Mouse (Mus musculus): ENCODE data around the gene Tada3.

Gene Tada3

DNA sequence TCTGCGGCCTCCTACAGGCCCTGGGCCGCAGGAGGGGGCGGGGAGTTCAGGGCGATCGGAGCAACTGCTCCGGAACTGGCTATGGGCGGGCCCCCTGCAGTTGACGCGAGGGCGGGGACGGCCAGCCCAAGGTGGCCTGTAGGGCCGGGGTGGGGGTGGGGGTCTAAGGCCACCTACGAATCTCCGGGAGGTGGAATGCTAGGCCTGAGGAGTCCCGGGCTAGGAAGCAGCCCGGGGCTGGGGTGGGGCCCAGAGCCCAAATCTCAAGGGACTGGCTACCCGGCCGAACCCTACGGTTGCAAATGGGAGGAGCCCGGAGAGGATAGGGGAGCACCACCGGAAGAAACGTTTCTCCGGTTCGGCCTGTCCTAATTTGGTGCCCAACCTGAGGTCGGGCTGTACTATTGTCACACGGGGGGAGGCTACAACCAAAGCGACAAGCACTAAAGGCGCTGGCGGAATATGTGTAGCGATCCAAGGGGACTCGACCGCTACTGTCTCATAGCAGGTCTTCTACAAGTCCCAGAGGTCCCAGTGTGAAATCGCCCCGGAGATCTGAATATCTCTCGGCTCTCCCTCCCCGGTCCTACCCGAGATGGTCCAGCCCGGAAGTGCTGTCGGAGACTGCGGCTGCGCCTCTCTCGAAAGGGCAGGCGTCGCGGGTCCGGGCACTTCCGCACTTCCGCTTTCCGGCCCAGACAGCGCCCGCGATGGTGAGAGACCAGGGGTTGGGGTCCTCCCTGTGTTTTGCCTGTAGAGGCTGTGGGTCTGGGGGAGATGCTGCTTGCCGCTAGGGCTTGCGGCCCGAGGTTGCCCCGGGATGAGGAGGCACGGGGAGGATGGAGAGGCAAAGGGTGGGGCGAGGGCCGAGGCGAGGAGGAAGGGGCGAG lies at the start of gene Tada3, which contains the start of gene Arpc4:
Tada3 (minus strand) TSS at position 388 of the 890 bp plus-strand sequence.
Arpc4 (plus strand) TSS at position 620 of the 890 bp plus-strand sequence.
- DNase-seq (ENCODE audit: low spot score): peak; percentile 94

DNA sequence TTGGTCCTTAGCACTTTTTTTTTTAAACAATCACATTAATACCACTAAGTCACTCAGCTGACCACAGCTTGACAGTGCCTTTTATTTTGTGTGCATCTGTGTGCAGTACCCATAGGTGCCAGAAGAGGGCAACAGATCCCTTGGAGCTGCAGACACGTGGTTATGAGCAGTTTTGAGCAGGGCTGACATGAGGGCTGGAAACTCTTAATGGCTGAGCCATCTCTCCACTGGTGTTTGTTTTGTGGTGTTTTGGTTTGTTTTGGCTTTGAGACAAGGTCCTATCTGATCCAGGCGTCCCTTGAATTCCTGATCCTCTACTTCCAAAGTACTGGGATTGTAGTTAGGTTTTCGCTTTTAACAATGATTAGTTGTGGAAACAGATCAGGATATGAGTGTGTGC lies 49.7 kb upstream of the Tada3 start:
- DNase-seq (ENCODE audit: low spot score): peak; percentile 67

DNA sequence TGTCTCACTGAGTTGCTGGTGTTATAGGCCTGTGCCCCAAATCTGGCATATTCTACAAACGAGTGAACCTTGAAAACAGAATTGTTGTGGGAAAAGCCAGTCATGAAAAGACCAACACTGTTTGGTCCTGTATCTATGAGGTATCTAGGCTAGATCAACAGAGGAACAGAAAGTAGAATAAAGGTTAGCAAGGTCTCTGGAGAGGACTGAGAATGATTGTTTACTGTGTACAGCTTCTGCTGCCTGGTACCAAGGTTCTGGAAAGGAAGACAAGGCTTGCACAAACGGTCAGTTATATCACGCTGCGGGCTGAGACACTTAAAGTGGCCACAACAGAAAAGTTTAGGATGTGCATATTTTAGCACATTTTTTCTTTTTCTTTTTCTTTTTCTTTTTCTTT lies 49.0 kb upstream of the Tada3 start:
- no peak for DNase-seq (ENCODE audit: low spot score)

DNA sequence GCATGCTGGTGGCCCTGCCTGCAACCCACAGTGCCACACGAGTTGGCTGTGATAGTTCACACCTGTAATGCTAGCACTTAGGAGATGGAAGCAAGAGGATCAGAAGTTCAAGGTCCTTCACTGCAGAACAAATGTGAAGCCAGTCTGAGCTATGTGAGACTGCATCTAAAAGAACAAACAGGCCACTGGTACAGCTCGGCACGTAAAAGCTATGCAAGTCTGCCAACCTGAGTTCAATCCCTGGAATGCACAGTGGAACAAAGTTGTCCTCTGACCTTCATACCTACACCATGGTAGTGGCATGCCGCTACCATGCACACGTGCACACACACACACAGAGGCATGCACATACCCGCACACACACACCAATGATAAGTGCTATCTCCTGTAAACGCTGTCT lies 46.5 kb upstream of the Tada3 start:
- DNase-seq (ENCODE audit: low spot score): no peak

DNA sequence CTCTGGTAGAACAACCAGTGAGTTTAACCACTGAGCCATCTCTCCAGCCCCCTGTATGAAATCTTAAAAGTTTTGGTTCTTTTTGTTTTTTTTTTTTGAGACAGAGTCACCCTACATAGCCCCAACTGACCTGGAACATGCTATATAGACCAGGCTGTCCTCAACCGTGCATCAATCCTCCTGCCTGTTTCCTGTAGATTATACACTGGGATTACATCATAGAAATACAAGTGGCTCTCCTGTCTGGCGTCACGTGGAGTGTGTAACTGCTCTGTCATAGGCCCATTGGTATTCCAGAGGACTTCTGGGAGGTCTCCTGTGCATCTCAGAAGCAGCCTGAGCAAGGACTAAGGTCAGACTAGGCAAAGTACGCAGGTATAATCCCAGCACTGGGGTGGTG lies 45.3 kb upstream of the Tada3 start:
- DNase-seq (ENCODE audit: low spot score): no peak

DNA sequence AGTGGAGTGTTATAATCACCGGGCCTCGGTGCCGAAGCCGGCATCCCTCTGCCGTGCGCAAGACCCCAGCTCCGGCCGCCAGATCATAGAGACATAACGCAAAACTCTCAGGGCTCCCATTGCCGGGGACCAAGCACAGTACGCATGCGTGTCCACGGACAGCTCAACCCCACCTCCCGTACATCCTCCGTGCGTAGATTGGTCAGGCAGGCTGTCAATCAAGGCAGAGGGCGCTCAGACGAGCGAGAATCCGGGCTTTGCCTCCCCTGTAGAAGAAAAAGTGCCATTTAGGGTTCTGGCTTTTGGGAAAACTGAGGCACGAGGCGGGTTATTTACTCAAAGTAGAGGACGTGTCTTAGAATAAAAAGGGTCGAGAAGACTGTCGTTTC lies 41.5 kb upstream of the Tada3 start, which contains the start of gene Rpusd3:
Rpusd3 (minus strand) TSS at position 142 of the 389 bp plus-strand sequence.
- peak; percentile 100 for DNase-seq (ENCODE audit: low spot score)

DNA sequence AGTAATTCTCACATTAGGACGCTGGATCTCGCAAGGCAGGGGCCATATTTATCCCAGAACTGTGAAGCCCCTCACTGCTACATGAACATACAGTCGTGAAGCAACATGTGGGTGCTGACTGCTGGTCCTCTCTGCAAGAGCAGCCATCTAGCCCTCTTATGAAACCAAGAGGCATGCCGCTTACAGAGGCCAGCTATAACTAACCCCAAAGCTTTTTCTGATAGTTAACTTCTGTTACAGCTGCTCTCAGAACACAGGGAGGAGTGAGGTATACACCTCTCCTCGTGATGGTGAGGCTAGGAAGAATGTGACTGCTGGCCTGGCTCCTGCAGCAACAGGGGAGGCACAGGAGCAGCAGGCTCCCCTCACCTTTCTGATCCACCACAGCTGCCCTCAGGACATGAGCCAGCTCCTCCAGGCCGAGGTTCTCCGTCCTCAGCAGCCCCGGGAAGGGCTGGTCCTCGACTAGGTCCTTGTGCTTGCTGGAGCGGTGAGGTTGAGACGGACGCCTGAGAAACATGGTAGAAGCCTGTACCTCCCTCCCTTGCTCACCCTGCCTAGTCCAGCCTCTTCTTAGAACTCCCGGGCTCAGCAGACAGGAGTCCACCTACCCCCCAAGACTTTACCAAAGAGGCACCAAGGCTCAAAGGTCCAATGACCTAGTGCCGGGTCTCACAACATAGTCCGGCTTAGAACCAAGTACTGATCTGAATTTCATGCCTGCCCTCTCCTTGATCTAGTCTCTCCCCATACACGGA lies 40.9 kb upstream of the Tada3 start:
- peak; percentile 30 for DNase-seq (ENCODE audit: low spot score)

DNA sequence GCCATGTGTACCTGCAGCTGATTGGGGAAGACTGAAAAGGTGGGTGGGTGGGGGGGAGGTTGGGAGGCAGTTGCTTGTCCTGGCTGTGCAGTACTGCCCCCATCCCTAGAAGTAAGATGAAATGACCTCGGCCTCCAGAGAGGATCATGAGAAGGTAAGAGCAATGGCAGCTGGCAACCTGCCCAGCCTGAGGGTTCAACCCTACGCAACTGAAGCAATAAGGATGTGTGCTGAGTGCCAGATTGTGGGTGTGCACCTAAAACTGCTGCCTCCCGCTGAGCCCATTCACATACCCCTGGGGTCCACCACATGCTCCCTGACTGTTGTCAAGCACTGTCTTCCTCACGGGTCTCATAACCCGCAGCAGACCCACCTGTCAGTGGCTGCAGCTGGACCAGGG lies 38.7 kb upstream of the Tada3 start:
- DNase-seq (ENCODE audit: low spot score): no peak

DNA sequence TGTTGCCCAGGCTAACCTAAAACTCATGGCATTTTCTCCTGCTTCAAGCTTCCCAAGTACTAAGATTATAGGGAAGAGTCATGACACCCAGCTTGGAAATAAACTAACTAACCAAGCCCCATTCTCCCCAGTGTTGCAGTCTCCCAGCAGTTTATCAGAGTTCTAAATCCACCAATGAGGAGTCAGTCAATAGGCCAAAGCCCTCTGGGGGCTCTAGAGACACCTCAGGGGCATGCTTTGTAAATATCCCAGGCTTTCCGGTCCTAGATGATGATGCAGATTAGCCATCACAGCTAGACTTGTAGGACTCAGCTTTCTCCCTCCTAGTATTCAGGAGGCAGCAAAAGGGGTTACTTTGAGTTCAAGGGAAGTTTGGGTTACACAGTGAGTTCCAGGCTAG lies 32.3 kb upstream of the Tada3 start:
- no peak for DNase-seq (ENCODE audit: low spot score)

DNA sequence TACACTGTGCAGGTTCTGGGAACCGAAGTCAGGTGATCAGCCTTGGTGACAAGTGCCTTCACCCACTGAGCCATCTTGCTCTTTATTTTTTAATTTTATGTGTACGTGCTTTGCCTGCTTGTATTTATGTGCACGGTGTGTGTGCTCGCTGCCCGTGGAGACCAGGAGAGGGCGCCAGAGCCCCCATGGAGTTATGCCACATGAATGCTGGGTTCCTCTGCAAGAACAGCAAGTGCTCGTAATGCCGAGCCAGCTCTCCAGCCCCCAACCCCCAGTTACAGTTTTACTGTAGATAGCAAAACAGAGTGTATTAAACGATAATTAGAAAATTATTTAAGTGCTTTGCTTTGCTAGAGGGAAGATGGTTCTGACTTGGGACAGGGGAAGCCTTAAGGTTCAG lies 29.0 kb upstream of the Tada3 start:
- DNase-seq (ENCODE audit: low spot score): no peak

DNA sequence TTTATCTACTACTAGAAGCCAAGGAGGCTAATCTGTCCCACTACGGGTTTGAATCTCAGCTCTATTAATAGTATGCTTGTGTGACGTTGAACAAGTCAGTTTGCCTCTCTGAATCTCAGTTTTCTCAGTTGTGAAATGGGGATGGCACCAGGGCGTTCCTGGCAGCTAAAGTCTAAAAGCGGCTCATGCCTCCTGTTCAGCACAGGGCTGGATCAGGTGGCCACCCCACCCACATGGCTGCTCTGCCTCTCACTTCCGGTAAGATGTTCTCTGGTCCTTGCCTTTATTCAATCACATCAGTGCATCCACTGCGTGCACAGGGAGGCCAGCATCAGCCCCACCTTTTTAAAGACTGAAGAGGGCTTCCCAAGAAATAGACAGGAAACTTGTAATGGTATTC lies 27.8 kb upstream of the Tada3 start:
- DNase-seq (ENCODE audit: low spot score): no peak

DNA sequence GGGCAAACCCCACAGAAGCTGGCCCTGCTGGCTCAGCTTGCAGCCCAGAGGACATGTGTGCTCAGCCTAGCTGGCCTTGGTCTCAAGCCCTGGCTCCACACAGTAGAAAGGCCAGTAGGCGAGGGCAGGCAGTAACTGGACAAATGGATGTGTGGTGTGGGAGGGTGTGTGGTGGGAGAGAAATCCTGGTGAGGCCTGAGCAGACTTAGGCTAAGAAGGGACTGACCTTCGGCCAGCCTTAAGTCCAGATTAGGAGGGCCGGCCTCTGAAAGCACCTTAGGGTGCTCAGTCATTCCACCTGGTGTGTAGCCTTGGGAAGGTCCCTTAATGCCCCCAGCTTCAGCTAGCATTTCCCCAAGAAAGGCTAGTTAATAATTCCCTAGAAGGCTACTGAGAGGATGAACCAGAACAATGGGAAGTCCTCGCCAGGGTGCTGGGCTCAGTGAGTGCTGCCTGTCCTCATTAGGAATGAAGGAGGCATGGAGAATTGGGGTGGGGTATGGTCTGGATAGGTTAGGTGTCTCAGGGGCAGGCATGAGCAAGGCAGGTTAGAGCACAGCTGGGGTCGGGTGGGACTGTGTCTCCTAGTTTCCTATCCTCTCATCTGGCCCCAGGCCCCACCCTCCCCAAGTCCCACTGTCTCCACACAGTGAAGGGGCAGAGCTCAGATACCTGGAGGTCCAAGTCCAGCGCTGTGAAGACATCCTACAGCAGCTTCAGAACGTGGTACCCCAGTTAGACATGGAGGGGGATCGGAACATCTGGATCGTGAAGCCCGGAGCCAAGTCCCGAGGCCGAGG lies 27.2 kb upstream of the Tada3 start:
- no peak for DNase-seq (ENCODE audit: low spot score)

DNA sequence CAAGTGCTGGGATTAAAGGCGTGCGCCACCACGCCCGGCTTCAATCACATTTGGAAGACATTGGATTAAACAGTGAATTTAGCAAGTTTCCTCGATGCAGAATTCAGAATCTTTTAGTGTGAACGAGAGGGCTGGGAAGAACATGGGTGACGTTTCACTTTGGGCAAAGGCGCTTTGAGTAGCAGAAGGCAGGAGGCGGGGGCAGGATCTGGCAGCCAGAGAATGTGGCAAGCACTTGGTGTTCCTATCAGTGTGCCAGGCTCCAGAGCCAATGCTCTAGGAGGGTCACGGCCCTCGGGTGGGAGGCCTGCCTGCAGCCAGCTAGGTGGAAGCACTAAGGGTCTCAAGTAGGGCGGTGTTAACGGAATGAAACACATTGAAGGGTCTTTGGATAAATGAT lies 24.4 kb upstream of the Tada3 start:
- no peak for DNase-seq (ENCODE audit: low spot score)

DNA sequence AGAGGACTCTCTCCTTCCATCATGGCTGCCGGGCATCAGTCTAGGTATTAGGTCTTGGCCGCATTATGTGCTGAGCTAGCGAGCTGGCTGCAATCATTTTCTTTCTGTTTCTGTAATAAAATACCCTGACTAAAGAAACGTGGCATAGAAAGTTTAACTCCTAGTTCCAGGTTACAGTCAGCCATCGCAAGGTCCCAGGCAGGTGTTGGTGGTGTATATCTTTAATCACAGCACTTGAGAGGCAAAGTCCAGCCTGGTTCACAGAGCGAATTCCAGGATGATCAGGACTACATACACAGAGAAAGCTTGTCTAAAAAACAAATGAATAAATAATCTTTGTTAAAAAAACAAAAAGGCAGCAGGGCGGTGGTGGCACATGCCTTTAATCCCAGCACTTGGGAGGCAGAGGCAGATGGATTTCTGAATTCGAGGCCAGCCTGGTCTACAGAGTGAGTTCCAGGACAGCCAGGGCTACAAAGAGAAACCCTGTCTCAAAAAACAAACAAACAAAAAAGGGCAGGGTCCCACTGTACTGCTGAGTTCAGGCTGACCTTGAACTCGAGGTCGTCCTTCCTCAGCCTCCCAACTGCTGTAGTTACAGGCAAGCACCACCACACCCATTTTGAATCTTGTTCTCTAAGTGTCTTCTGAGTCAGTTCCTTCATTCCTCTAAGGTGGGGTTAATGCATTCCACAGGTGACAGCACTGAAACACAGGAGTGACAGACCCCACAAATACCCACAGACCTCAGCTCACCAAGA lies 18.8 kb upstream of the Tada3 start:
- no peak for DNase-seq (ENCODE audit: low spot score)

DNA sequence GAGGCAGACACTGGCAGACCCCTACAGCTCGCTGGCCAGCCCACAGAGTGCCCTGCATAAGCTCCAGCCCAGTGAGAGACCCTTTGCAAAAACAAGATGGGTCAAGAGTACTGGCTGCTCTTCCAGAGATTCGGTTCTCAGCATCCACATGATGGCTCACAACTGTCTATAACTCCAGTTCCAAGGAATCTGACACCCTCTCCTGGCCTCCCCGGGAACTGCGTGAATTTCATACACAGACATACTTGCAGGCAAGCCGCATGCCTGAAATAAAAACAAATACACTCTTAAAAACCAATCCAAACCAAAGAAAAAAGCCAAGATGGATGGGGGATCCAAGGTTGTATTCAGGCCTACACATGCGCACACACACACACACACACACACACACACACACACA lies 17.8 kb upstream of the Tada3 start:
- DNase-seq (ENCODE audit: low spot score): no peak

DNA sequence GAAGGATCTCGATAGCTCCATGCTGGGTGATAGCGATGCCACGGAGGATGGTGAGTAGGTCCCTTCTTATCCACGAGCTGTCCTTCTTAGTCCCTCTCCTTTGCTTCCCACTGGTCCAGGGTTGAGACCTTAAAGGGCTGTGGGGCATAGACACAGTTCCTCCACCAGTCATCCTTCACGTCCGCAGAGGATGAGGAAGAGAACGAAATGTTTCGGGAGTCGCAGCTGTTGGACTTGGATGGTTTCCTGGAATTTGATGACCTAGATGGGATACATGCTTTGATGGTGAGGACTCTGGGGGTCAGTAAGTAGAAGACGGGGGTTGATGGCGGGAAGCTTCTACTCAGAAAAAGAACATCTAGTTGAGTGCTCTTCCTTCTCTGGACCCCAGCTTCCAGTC lies 17.1 kb upstream of the Tada3 start:
- no peak for DNase-seq (ENCODE audit: low spot score)

DNA sequence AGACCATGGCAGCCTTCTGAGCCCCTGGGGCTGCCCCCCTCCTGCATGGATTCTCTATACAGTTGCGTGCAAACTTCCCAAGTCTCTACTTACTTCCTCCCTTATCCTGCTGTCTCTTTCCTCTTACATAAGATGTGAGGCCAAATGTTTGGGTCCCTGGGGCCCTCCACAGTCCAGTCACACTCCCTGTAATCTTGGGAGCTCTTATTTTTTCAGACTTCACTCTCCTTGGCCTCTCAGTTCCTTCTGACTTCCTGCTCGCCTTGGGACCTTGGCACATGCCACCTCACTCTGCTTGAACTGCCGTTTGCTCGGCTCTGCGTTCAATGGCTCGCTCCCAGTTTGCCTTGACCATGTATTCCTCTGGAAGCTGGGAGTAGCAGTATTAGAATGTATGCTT lies 16.3 kb upstream of the Tada3 start:
- DNase-seq (ENCODE audit: low spot score): no peak

DNA sequence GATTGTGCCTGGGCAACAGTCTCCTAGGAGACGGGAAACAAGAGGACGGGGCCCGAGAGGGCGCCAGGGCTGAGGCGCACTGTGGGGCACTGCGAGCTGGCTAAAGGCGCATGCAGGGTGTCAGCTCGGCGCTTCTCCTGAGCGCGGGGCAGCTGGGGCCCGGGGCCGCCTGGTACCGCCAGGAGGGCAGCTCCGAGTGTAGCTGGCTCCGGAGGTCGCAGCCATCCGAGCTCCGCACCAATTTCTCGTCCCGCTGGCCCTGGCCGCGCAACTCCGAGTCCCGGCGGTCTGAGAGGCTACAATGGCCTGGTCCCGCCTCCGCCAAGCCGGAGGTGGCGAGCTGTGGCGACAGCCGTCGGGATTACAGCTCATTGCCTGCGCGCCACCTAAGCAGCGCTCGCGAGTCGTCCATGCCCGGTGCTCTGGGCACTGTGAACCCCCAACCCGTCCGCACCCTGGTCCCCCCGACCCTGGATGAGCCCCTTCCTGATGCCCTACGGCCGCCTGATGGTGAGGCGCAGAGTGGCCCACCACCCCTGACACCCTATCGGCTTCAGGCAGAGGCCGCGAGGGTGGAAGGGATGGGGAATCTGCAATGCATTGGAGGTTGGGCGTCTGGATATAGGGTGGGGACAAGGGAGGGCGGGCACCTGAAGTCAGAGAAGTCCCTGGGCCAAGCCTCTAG lies 14.8 kb upstream of the Tada3 start:
- DNase-seq (ENCODE audit: low spot score): peak; percentile 85

DNA sequence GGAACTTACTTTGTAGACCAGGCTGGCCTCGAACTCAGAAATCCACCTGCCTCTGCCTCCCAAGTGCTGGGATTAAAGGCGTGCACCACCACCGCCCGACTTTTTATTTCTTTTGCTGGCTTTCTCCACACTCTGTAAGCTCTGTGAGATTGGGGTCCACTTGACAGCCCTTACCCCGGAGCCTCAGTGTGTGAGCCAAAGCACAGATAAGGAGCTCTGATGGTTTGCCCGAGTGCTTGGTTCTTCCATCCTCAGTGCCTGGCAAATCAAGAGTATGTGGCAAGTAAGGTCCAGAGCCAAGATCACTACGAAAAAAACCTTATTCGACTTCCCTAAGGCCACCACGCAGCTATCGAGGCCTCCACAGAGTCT lies 14.3 kb upstream of the Tada3 start:
- no peak for DNase-seq (ENCODE audit: low spot score)

DNA sequence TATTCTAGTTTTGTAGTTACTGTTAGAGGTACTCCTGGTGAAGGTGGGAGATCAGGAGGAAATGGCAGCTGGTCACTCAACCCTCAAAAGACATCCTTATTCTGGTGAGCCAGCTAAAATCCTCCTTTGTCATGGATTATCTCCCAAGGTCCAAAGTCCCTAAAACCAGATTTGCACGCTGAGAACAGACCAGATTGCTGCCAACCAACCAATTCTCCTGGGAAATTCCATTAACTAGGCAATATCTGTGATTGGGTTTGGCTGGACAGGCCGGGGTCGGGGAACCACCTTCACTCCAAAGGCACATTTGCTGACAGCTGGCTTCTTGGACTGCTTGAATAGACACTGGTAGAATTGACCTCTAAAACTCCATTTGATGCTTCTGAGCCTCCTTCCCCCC lies 13.0 kb upstream of the Tada3 start:
- DNase-seq (ENCODE audit: low spot score): no peak

DNA sequence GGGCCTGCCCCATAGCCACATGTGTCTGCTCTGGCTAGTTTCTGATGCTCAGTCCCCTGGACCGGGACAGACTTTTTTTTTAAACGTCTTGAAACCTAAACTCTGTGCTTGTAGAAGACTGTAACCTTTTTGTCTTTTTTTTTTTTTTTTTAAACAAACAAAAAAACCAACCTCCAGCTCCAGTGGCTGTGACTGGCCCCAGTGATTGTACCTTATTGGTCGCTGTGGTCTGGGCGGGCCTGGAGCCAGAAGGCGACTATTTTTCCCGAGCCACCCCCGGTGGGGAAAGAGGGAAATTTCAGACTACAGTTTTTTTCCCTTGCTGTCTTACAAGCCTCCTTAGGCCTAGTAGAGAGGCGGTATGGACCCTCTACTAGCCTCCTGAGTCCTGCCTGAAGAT lies 11.3 kb upstream of the Tada3 start, which contains the start of gene Ttll3:
Ttll3 (plus strand) TSS at position 301 of the 400 bp plus-strand sequence.
- no peak for DNase-seq (ENCODE audit: low spot score)

Measured in embryo, embryonic 10 days (tissue).